Comparison of ENCODE assay signal across 9 mouse cellular contexts in the genomic region with DNA sequence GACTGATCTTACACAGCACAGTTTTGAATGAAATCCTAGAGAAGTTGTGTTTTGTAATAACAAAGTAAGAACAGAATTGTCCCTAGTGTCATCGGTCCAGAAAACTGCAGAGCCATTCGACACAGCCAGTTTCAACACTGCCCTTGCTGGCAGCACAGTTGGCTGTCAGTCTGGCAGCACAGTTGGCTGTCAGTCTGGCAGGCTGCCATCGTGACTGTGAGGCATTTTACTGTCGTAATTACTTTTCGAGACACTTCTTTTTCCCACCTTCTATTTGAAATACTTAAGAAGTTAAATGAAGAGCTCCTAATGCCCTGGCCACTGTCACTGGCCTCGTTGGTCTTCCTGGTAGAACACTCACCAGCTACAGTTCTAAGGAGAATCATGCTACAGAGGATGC. TPM values are rescaled to one million over a fixed set of nuclear protein-coding genes. Genes with fewer than 3 reads are reported as not detected.
DNase-seq lines count a peak whose midpoint lies in the region; TF ChIP-seq lines count a peak whose summit lies in the region.
"Had no signal": no experiment of that assay in that cellular context is flagged by ENCODE, and none has a peak within 500 bp of the region (broad histone marks: within the 10 kb centered on the region; RNA-seq: fewer than 3 reads in every experiment).

No protein-coding gene starts in this region.

- H3K27ac ChIP-seq in kidney, adult 2 months (ENCODE audit: insufficient read depth, low read depth, low read length) = no peak overlapping the region
- H3K27ac ChIP-seq: embryonic facial prominence, embryonic 12.5 days had no signal

- no peak for TF ChIP-seq CTCF in kidney, adult 2 months (conservative IDR thresholded peaks at IDR 0.05; ENCODE audit: insufficient read depth, insufficient read length, low read depth, low read length)

- WGBS in kidney, adult 2 months = 44% methylated on average over 6 of the region's 6 CpGs

- TF ChIP-seq POLR2A in kidney, adult 2 months (IDR thresholded peaks at IDR 0.05; ENCODE audit: low read depth, low read length) = no peak

- peak; percentile 38 for DNase-seq in kidney, adult 2 months
- no peak for DNase-seq in kidney, adult 11 months
- peak; percentile 16 to 43 for DNase-seq in adrenal gland, adult 18-20 months (ENCODE audit: low spot score in 2 of 2)
- peak; percentile 70 for DNase-seq in fat pad, adult 2 months (ENCODE audit: extremely low read depth, low read depth, low spot score)
- peak; percentile 33 for DNase-seq in layer of hippocampus, adult 9-11 months
- DNase-seq in right cerebral cortex, postnatal 4 days = peak; percentile 70
- no peak for DNase-seq in thymus, adult 18-20 months
- DNase-seq in neural tube, embryonic 10.5 days (ENCODE audit: extremely low spot score, low spot score) = no peak

- H3K4me3 ChIP-seq in kidney, adult 2 months (ENCODE audit: insufficient read depth, low read depth, low read length) = no peak overlapping the region
- H3K4me3 ChIP-seq: embryonic facial prominence, embryonic 12.5 days had no signal

- H3K4me1 ChIP-seq in kidney, adult 2 months (ENCODE audit: control insufficient read depth, insufficient read depth, low read length) = no peaks in the 10 kb centered on the region

- no peaks in the 10 kb centered on the region for H3K36me3 ChIP-seq in kidney, adult 2 months (ENCODE audit: control insufficient read depth, insufficient read depth, low read length)
- H3K36me3 ChIP-seq: embryonic facial prominence, embryonic 12.5 days had no signal

- H3K27me3 ChIP-seq in kidney, adult 2 months (replicated peaks; ENCODE audit: control insufficient read depth, insufficient read depth, low read length) = no peaks in the 10 kb centered on the region
- H3K27me3 ChIP-seq: embryonic facial prominence, embryonic 12.5 days had no signal

RNA-seq across cellular contexts. Expression of a gene that starts 22.9 kb away (rescaled TPM):
- 0.03 and 0.10 TPM in 2 replicates for polyA plus RNA-seq in kidney, adult 2 months (2012; rRNA removed)
- not detected for total RNA-seq in adrenal gland, adult 18-20 months (2021)

RNA-seq across cellular contexts. Expression of a gene that starts 50.3 kb away (rescaled TPM):
- polyA plus RNA-seq in kidney, adult 2 months (2012; rRNA removed) = 7.8 and 9.4 TPM in 2 replicates
- 10 to 100 TPM; 37.8 to 47.4 TPM for total RNA-seq in adrenal gland, adult 18-20 months (2021)

Comparison
In these comparisons a context has a peak if more than half of its experiments do, and no peak if none do; other contexts are left out.
1. DNase-seq: peak in kidney, adult 2 months (single experiment), adrenal gland, adult 18-20 months (2 of 2), fat pad, adult 2 months (single experiment), layer of hippocampus, adult 9-11 months (single experiment) and right cerebral cortex, postnatal 4 days (single experiment); none in kidney, adult 11 months (single experiment), thymus, adult 18-20 months (0 of 2) and neural tube, embryonic 10.5 days (single experiment).